Mouse (Mus musculus) limb, embryonic 15.5 days (tissue): ENCODE data around the gene Ulk4. TPM values are rescaled to one million over a fixed set of nuclear protein-coding genes. Genes with fewer than 3 reads are reported as not detected.
A peak's percentile ranks its signal among the peaks of the same experiment; 100 is the strongest.

Experiments
- ATAC-seq: fragments of 200-750 bp; cut with Nextera tagmentation; 2 replicates; pipeline ENCODE4 v1.8.0; 2017; ENCODE audit warnings: low read depth, moderate TSS enrichment; ENCODE audit not compliant: insufficient number of reproducible peaks, low FRiP score, low TSS enrichment
- H3K27ac ChIP-seq: fragments of 300-500 bp; sonication (generic); 2 replicates; pipeline ENCODE4 v1.5.1; 2015; ENCODE audit warnings: moderate library complexity, mild to moderate bottlenecking, inconsistent platforms
- H3K27me3 ChIP-seq: fragments of 300-500 bp; sonication (generic); 2 replicates; pipeline ENCODE4 v1.6.1; 2015; ENCODE audit warnings: inconsistent platforms
- H3K36me3 ChIP-seq: fragments of 300-500 bp; sonication (generic); 2 replicates; pipeline ENCODE4 v1.6.1; 2015; ENCODE audit warnings: inconsistent platforms
- H3K4me1 ChIP-seq: fragments of 300-500 bp; sonication (generic); 2 replicates; pipeline ENCODE4 v1.6.1; 2015; ENCODE audit warnings: inconsistent platforms
- H3K4me2 ChIP-seq: fragments of 300-500 bp; sonication (generic); 2 replicates; pipeline ENCODE4 v1.6.1; 2015; ENCODE audit warnings: mild to moderate bottlenecking, inconsistent platforms
- H3K4me3 ChIP-seq: fragments of 300-500 bp; sonication (generic); 2 replicates; pipeline ENCODE4 v1.5.1; 2015; ENCODE audit warnings: mild to moderate bottlenecking, inconsistent platforms
- H3K9ac ChIP-seq: fragments of 300-500 bp; sonication (generic); 2 replicates; pipeline ENCODE4 v1.6.1; 2015; ENCODE audit warnings: inconsistent platforms
- H3K9me3 ChIP-seq: fragments of 300-500 bp; sonication (generic); 2 replicates; pipeline ENCODE4 v1.6.1; 2016; ENCODE audit warnings: inconsistent platforms
- WGBS: fragments of 180-500 bp; shearing (Covaris S2); methylation state at CpG from one replicate; pipeline ENCODE4 v1.1.7; 2015; 5-methylcytosine and 5-hydroxymethylcytosine counted together
- polyA plus RNA-seq: library from polyadenylated mRNA; unstranded; fragments of >200 nt; fragmentation: Nextera tagmentation; extraction: Ambion mirVana; gene quantifications from 2 replicates; pipeline ENCODE4 v1.2.1, GENCODE M21; 2015

Gene Ulk4
- polyA plus RNA-seq, 1 experiment from 2014 or later = 149 TPM

DNA sequence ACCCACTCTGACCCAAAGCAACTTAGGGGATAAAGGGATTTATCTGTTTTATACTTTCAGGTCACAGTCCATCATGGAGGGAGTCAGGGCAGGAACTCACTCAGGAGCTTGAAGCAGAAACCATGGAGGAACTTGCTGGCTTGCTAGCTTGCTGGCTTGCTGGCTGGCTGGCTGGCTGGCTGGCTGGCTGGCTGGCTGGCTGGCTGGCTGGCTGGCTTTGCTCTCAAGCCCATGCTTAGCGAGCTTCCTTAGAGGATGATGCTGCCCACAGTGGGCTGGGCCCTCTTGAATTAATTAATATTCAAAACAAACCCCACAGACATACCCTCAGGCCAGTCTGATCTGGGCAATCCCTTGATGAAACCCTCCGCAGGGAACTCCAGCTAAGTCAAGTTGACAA, 285.2 kb downstream of the Ulk4 start:
- no peaks in the 10 kb centered on the region for H3K27me3 ChIP-seq
- no peaks in the 10 kb centered on the region for H3K9me3 ChIP-seq
- H3K4me2 ChIP-seq = no peak overlapping the region
- 58% methylated on average over 2 of the region's 2 CpGs for WGBS
- no peak for ATAC-seq
- H3K27ac ChIP-seq = no peak overlapping the region
- no peak overlapping the region for H3K9ac ChIP-seq
- no peak overlapping the region for H3K4me3 ChIP-seq
- H3K4me1 ChIP-seq = peaks cover 13% of the 10 kb centered on the region
- H3K36me3 ChIP-seq = no peaks in the 10 kb centered on the region

DNA sequence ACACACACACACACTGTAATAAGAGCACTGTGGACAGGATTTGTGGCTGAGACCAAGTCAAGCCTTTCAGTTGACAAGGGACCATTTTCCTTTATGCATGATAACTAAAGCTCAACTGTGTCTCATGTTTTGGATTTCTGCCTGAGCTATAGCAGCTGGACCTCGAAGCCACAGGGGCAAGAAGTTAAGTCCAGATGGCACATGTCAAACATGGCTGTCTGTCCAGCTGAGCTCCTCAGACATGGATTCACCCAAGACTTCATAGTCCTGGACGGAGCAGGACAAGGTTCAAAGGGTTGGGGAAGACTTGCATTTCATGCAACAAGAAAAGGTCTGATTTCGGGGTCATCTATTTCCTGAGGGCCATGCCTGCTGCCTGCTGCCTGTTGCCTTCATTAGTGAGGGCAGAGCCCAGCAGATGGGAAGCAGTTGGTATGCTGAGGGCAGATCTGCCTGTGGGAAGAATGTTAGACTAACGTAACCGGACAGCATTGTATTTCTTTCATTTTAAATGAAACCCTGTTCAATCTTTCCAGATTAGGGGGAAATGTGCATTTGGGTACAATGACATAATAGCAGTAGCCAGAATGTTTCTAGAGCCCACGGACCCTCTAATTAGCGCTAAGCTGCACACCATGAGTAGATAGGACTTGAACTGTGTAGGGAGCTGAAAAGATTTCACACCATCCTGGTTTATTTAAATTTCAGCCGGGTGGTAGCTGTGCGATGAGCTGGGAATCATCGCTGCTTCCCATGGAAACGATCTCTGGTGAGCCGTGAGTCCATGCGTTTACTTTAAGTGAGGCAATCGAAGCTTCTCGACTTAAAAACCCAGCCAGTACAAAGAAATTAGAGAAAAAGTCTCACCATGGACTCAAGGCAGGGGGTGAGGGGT, 286.9 kb downstream of the Ulk4 start:
- no peaks in the 10 kb centered on the region for H3K9me3 ChIP-seq
- H3K4me1 ChIP-seq = peaks cover 13% of the 10 kb centered on the region
- 71% methylated on average over 15 of the region's 15 CpGs for WGBS
- H3K4me3 ChIP-seq = no peak overlapping the region
- no peak overlapping the region for H3K9ac ChIP-seq
- no peak overlapping the region for H3K4me2 ChIP-seq
- H3K27me3 ChIP-seq = no peaks in the 10 kb centered on the region
- H3K36me3 ChIP-seq = no peaks in the 10 kb centered on the region
- no peak overlapping the region for H3K27ac ChIP-seq
- no peak for ATAC-seq

DNA sequence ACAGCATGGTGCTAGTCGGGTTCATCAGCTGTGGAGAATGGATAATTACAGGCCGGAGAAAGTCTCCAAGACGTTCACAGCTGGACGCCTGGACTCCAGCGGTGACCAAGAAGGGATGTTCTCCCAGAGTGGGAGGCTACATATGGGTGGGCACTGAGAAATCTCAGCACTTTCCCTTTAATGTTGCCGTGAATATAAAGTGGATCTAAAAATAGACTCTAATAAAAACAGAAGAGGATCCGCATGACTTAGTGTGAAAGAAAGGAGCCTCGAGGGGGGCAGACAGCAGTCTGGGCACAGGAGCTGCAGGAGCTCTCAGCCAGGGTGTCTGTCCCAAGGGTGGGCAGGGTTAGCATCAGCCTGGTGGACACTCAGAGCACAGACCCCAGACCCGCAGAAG, 288.9 kb downstream of the Ulk4 start:
- no peaks in the 10 kb centered on the region for H3K36me3 ChIP-seq
- no peak overlapping the region for H3K4me3 ChIP-seq
- 44% methylated on average over 9 of the region's 9 CpGs for WGBS
- no peak overlapping the region for H3K4me2 ChIP-seq
- no peaks in the 10 kb centered on the region for H3K9me3 ChIP-seq
- H3K9ac ChIP-seq = no peak overlapping the region
- peaks cover 9% of the 10 kb centered on the region for H3K4me1 ChIP-seq
- H3K27ac ChIP-seq = no peak overlapping the region
- H3K27me3 ChIP-seq = no peaks in the 10 kb centered on the region
- ATAC-seq = no peak

DNA sequence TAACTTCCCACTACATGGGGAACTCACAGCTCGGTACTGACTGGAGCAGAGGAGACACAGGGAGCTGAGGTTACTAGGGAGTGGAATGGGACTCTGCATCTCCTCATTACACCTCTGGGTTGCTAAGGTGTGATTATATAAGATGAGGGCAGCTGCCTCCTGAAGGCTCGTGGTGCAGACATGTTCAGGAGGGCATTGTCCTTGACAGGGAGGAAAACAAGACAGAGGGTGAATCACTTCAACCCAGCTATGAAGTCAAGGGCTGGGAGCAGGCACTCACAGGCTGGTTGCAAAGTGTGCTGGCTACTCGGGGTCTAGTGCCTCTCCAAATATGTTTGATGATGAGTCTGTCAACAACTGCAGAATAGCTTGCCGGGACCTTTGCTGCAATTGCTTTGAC, 290.0 kb downstream of the Ulk4 start:
- Histone ChIP-seq H3K9ac (no peak overlapping the region), H3K36me3 (no peaks in the 10 kb centered on the region), H3K4me2 (no peak overlapping the region), H3K27ac (no peak overlapping the region), H3K4me3 (no peak overlapping the region), H3K9me3 (no peaks in the 10 kb centered on the region), H3K27me3 (no peaks in the 10 kb centered on the region), H3K4me1 (peaks cover 9% of the 10 kb centered on the region)
- 81% methylated on average over 4 of the region's 4 CpGs for whole genome bisulfite sequencing
- no peak for ATAC-seq

DNA sequence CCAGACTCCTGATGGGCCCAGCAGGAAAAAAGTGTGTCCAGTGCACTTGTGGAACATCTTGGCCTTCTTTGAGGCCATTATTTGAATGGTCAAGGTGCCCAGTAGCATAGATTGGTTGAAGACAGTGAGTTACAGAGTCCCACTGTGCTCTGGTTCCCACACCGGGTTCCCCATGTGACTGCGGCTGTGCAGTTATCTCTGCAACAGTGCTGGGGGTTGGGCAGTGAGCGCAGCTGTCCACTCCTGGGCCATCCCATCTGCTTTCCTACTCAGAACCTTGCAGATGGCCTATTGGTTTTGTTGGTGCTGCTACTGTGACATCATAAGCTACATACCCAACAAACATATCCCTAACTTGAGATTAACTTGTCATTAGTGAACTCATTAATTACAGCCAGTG, 290.7 kb downstream of the Ulk4 start:
- Histone ChIP-seq H3K4me3 (no peak overlapping the region), H3K9ac (no peak overlapping the region), H3K9me3 (no peaks in the 10 kb centered on the region), H3K4me1 (peaks cover 11% of the 10 kb centered on the region), H3K36me3 (no peaks in the 10 kb centered on the region), H3K27me3 (no peaks in the 10 kb centered on the region), H3K27ac (no peak overlapping the region), H3K4me2 (no peak overlapping the region)
- ATAC-seq = no peak
- 95% methylated on average over 3 of the region's 3 CpGs for WGBS

DNA sequence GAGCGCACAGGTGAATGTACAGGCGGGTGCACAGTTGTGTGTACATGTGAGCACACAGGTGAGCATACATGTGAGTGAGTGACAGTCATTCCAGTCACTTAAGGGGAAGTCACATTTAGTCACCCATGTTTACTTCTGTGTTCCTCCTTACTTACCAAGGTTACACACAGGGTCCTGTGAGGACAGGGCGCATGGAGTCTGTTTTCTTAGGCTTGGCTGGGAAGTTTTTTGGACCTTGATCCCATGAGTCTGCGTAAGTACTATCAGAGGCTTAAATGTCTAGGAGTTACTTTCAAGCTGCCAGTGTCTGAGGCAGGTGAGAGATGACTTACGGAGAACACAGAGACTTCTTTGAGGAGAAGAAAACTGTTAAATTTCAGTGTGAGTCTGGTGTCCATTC, 291.5 kb downstream of the Ulk4 start:
- 94% methylated on average over 5 of the region's 5 CpGs for WGBS
- no peak for ATAC-seq

DNA sequence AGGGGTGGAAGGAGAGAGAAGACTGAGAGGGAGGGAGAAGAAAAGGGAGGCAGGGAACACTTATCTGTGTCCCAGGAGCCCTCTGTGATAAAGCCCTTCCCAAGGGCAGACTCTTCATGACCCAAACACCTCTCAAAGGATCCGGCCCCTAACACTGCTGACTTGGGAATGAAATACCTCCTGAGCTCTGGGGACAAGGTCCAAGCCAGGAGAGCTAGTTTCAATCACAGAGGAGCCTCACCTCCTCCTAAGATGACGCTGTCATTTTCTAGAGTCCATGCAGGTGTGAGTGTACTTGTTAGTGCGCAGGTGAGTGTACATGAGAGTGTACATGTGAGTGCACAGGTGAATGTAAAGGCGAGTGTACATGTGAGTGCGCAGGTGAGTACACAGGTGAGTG, 292.0 kb downstream of the Ulk4 start:
- 95% methylated on average over 5 of the region's 5 CpGs for WGBS
- Histone ChIP-seq H3K9ac (no peak overlapping the region), H3K4me2 (no peak overlapping the region), H3K27ac (no peak overlapping the region), H3K9me3 (no peaks in the 10 kb centered on the region), H3K36me3 (no peaks in the 10 kb centered on the region), H3K4me1 (peaks cover 11% of the 10 kb centered on the region), H3K4me3 (no peak overlapping the region), H3K27me3 (no peaks in the 10 kb centered on the region)
- no peak for ATAC-seq

More for the DNA sequence above, 291.5 kb downstream of the Ulk4 start:
- no peaks in the 10 kb centered on the region for H3K27me3 ChIP-seq
- no peak overlapping the region for H3K4me3 ChIP-seq
- H3K4me2 ChIP-seq = no peak overlapping the region
- no peaks in the 10 kb centered on the region for H3K9me3 ChIP-seq
- H3K4me1 ChIP-seq = peaks cover 11% of the 10 kb centered on the region
- no peaks in the 10 kb centered on the region for H3K36me3 ChIP-seq
- no peak overlapping the region for H3K27ac ChIP-seq
- no peak overlapping the region for H3K9ac ChIP-seq

DNA sequence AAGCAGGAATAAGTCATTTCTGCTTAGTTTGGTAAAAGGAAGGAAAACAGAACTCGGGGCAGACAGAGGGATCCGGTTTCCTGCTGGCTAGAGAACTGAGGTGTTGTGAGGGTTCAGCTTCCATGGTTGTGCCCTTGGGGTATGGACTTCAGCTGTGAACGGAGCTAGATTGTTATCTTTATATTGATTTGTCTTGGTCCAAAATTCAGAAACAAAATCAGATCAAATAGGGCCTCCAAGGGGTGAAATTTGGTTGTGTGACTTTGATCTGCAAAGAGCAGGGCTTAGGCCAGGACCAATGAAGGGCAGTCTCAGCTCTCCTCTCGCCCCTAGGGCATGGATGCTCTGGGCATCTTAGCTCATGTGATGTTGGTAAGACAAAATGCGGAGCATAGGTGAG, 292.5 kb downstream of the Ulk4 start:
- no peak overlapping the region for H3K9ac ChIP-seq
- no peak overlapping the region for H3K4me3 ChIP-seq
- H3K36me3 ChIP-seq = no peaks in the 10 kb centered on the region
- H3K9me3 ChIP-seq = no peaks in the 10 kb centered on the region
- H3K27me3 ChIP-seq = no peaks in the 10 kb centered on the region
- H3K4me2 ChIP-seq = no peak overlapping the region
- no peak overlapping the region; the same call in 1 of the 2 replicates for H3K27ac ChIP-seq
- peaks cover 11% of the 10 kb centered on the region for H3K4me1 ChIP-seq
- WGBS = 58% methylated on average over 5 of the region's 5 CpGs
- no peak for ATAC-seq

DNA sequence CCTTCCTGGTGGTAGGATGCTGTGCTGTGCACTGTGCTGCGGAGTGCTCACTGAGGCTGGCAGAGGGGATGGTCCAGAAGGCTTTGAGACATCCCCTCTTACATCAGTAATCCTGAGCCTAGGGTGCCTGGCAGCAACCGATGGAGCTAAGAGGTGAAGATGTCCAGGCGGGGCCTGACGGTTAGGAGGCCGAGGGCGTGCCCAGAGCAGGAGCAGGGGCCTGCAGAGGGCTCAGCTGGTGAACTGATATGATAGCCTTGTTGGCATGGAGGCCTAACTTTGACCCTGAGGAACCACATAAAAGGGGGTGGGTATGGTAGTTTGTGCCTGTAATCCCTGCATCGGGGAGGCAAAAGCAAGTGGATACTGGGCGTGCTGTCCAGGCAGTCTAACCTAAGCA, 293.1 kb downstream of the Ulk4 start:
- H3K27me3 ChIP-seq = no peaks in the 10 kb centered on the region
- H3K36me3 ChIP-seq = no peaks in the 10 kb centered on the region
- peaks cover 11% of the 10 kb centered on the region for H3K4me1 ChIP-seq
- H3K27ac ChIP-seq = no peak overlapping the region
- H3K9ac ChIP-seq = no peak overlapping the region
- WGBS = 86% methylated on average over 8 of the region's 8 CpGs
- H3K4me3 ChIP-seq = no peak overlapping the region
- no peak overlapping the region for H3K4me2 ChIP-seq
- H3K9me3 ChIP-seq = no peaks in the 10 kb centered on the region
- no peak for ATAC-seq

DNA sequence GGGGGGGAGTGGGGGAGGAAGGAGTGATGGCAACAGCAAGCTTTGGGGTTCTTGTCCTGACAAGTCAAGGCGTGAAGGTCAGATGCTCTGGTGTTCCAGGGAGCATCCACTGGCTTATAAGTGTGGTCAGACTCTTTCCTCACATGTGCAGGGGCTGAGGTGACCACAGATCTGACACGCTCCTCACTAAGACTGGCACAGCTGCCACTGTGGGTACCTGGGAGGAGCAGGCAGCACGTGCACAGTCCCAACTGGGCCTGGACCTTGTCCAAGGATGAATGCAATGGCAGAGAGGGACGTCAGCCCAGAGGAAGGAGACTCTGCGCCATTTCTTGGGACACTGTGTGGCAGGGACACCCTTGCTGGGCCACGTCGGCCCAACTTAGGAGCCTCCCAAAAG, 295.2 kb downstream of the Ulk4 start:
- Histone ChIP-seq H3K4me2 (no peak overlapping the region), H3K27me3 (no peaks in the 10 kb centered on the region), H3K9ac (no peak overlapping the region), H3K36me3 (no peaks in the 10 kb centered on the region), H3K4me1 (0 out of 2 replicates have a peak, but pooled peaks cover 2% of the 10 kb centered on the region), H3K4me3 (no peak overlapping the region), H3K27ac (no peak overlapping the region), H3K9me3 (no peaks in the 10 kb centered on the region)
- ATAC-seq = no peak
- 75% methylated on average over 7 of the region's 7 CpGs for WGBS

DNA sequence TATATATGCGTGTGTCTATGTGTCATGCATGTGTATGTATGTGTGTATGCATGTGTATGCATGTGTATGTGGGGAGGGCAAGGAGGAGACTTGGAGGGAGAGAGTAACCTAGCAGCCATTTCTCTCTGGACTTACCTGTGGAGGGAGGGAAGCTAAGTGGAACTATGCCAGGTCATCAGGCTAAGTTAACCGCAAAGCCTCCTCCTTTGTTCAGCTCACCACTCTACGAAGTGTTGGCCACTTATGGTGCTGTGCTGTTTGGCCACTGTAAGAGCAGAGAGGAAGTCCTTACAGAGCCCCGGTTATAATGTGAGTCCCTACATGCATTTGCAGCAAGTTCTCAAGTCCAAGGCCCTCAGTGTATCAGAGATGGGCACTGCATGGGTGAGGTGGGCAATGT, 300.1 kb downstream of the Ulk4 start:
- H3K4me3 ChIP-seq = no peak overlapping the region
- H3K4me1 ChIP-seq = peaks cover 26% of the 10 kb centered on the region
- no peak overlapping the region for H3K9ac ChIP-seq
- H3K27ac ChIP-seq = no peak overlapping the region
- H3K9me3 ChIP-seq = no peaks in the 10 kb centered on the region
- no peak overlapping the region for H3K4me2 ChIP-seq
- ATAC-seq = no peak
- WGBS = 92% methylated on average over 4 of the region's 4 CpGs
- H3K27me3 ChIP-seq = no peaks in the 10 kb centered on the region
- no peaks in the 10 kb centered on the region for H3K36me3 ChIP-seq

DNA sequence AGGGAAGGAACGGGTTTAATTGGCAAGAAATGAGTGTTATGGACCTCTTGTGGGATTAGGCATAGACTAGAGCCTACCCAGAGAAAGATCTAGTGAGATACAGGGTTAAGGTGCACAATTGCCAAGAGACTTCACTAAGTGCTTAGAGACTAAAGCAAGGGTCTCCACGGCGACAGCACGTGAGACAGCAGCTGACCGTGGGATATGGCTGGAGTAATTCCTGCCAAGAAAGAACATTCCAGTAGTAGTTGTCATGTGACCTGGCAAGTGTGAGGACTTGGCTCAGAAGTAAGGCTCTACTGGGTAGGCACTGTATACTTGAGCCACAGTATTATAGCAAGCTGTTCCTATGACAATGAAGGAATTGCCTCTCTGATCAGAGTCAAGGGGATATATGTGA, 300.8 kb downstream of the Ulk4 start:
- no peak overlapping the region for H3K4me2 ChIP-seq
- H3K4me3 ChIP-seq = no peak overlapping the region
- H3K27ac ChIP-seq = peak overlapping the region; percentile 80
- peaks cover 26% of the 10 kb centered on the region for H3K4me1 ChIP-seq
- no peaks in the 10 kb centered on the region for H3K9me3 ChIP-seq
- 31% methylated on average over 5 of the region's 5 CpGs for WGBS
- no peaks in the 10 kb centered on the region for H3K27me3 ChIP-seq
- H3K36me3 ChIP-seq = no peaks in the 10 kb centered on the region
- no peak overlapping the region for H3K9ac ChIP-seq
- peak; percentile 74 for ATAC-seq
